Mouse (Mus musculus) intestine, embryonic 14.5 days (tissue): ENCODE measurements at regions not wholly inside any gene's neighbourhood (a gene's known extent, or its start where the extent isn't known, plus 50 kb on each side); places are given as distances from the start of the nearest gene placed in this dataset.
"Not testable (repeated sequence)": the region's sequence is repeated elsewhere in the genome, so short reads cannot be mapped to it uniquely, and the experiment has no call there.

Experiments used
- ATAC-seq: fragments of 200-750 bp; cut with Nextera tagmentation; replicated peaks from 2 replicates; pipeline ENCODE4 v1.8.0; 2017; ENCODE audit warnings: low read depth, moderate number of reproducible peaks, moderate TSS enrichment, moderate library complexity; ENCODE audit not compliant: low FRiP score, low TSS enrichment
- DNase-seq: peaks from one replicate; pipeline ENCODE4 v3.0.0-alpha.2; 2018; ENCODE audit warnings: low spot score
- H3K27ac ChIP-seq: fragments of 300-500 bp; sonication (generic); 2 replicates; pipeline ENCODE4 v1.5.1; 2014; ENCODE audit warnings: low read depth, mild to moderate bottlenecking, control low read depth
- H3K27me3 ChIP-seq: fragments of 300-500 bp; sonication (generic); replicated peaks from 2 replicates; pipeline ENCODE4 v1.6.1; 2014; ENCODE audit warnings: low read length, control low read depth; ENCODE audit not compliant: control insufficient read depth, insufficient read depth
- H3K36me3 ChIP-seq: fragments of 300-500 bp; sonication (generic); 2 replicates; pipeline ENCODE4 v1.6.1; 2014; ENCODE audit warnings: low read length, control low read depth; ENCODE audit not compliant: control insufficient read depth, insufficient read depth
- H3K4me1 ChIP-seq: fragments of 300-500 bp; sonication (generic); replicated peaks from 2 replicates; pipeline ENCODE4 v1.6.1; 2014; ENCODE audit warnings: low read length, control low read depth, mixed read lengths; ENCODE audit not compliant: control insufficient read depth, insufficient read depth
- H3K4me2 ChIP-seq: fragments of 300-500 bp; sonication (generic); 2 replicates; pipeline ENCODE4 v1.6.1; 2014; ENCODE audit warnings: low read length
- H3K4me3 ChIP-seq: fragments of 300-500 bp; sonication (generic); 2 replicates; pipeline ENCODE4 v1.5.1; 2014; ENCODE audit warnings: low read depth, low read length, control low read depth, mixed read lengths
- H3K9ac ChIP-seq: fragments of 300-500 bp; sonication (generic); 2 replicates; pipeline ENCODE4 v1.6.1; 2014; ENCODE audit warnings: mild to moderate bottlenecking, low read length
- H3K9me3 ChIP-seq: fragments of 300-500 bp; sonication (generic); 2 replicates; pipeline ENCODE4 v1.6.1; 2016; ENCODE audit warnings: low read length, control low read depth; ENCODE audit not compliant: control insufficient read depth
- WGBS: fragments of 180-500 bp; shearing (Covaris S2); extraction: QIAGEN DNeasy Blood & Tissue Kit; methylation state at CpG from one replicate; pipeline ENCODE4 v1.1.7; 2014; 5-methylcytosine and 5-hydroxymethylcytosine counted together

- H3K9ac ChIP-seq, result no peak overlapping the region
- H3K4me3 ChIP-seq, result no peak overlapping the region
- no peak overlapping the region for H3K4me2 ChIP-seq
- 0 out of 2 replicates have a peak, but pooled peaks cover 2% of the 10 kb centered on the region for H3K9me3 ChIP-seq
- no peak for ATAC-seq
- no peak overlapping the region for H3K27ac ChIP-seq
- H3K36me3 ChIP-seq, result no peaks in the 10 kb centered on the region
- WGBS, result 56% methylated on average over 9 of the region's 9 CpGs
- H3K4me1 ChIP-seq, result no peaks in the 10 kb centered on the region
- no peak for DNase-seq
- no peaks in the 10 kb centered on the region for H3K27me3 ChIP-seq
Observed at GRCm38 (mm10) chr5:142281997-142282396, 119.3 kb upstream of the Foxk1 start.

- H3K4me3 ChIP-seq, result no peak overlapping the region
Observed at GRCm38 (mm10) chr5:142287981-142288380, 113.3 kb upstream of the Foxk1 start.

GRCm38 (mm10) chr5:142291451-142291850 lies 109.8 kb upstream of the Foxk1 start:
- no peaks in the 10 kb centered on the region for H3K36me3 ChIP-seq
- DNase-seq, result no peak
- H3K9me3 ChIP-seq, result peaks cover 12% of the 10 kb centered on the region
- no peak for ATAC-seq
- H3K4me3 ChIP-seq, result no peak overlapping the region
- H3K4me2 ChIP-seq, result no peak overlapping the region
- H3K27me3 ChIP-seq, result no peaks in the 10 kb centered on the region
- H3K9ac ChIP-seq, result no peak overlapping the region
- 94% methylated on average over 10 of the region's 10 CpGs for WGBS
- H3K4me1 ChIP-seq, result no peaks in the 10 kb centered on the region
- H3K27ac ChIP-seq, result no peak overlapping the region

More at GRCm38 (mm10) chr5:142287981-142288380, 113.3 kb upstream of the Foxk1 start:
- WGBS, result 88% methylated on average over 2 of the region's 2 CpGs
- Histone ChIP-seq H3K4me2 (no peak overlapping the region), H3K27me3 (no peaks in the 10 kb centered on the region), H3K9ac (no peak overlapping the region), H3K27ac (no peak overlapping the region), H3K36me3 (no peaks in the 10 kb centered on the region), H3K4me1 (no peaks in the 10 kb centered on the region), H3K9me3 (peaks cover 12% of the 10 kb centered on the region)
- no peak for ATAC-seq
- no peak for DNase-seq

- not testable (repeated sequence) for H3K9ac ChIP-seq, H3K4me1 ChIP-seq, ATAC-seq, H3K4me2 ChIP-seq, H3K4me3 ChIP-seq, H3K27me3 ChIP-seq, H3K9me3 ChIP-seq, DNase-seq, H3K36me3 ChIP-seq, H3K27ac ChIP-seq
- WGBS, result 91% methylated on average over 2 of the region's 2 CpGs
Observed at GRCm38 (mm10) chr5:142296401-142296800, 104.9 kb upstream of the Foxk1 start.

- H3K9me3 ChIP-seq, result no peaks in the 10 kb centered on the region
- no peak overlapping the region for H3K4me3 ChIP-seq
- 87% methylated on average over 5 of the region's 5 CpGs for WGBS
- no peaks in the 10 kb centered on the region for H3K36me3 ChIP-seq
- ATAC-seq, result no peak
- H3K4me1 ChIP-seq, result no peaks in the 10 kb centered on the region
- H3K27me3 ChIP-seq, result no peaks in the 10 kb centered on the region
- DNase-seq, result no peak
- H3K4me2 ChIP-seq, result no peak overlapping the region
- no peak overlapping the region for H3K9ac ChIP-seq
- no peak overlapping the region for H3K27ac ChIP-seq
Observed at GRCm38 (mm10) chr5:142299621-142300020, 101.7 kb upstream of the Foxk1 start.

- Histone ChIP-seq H3K4me2 (no peak overlapping the region), H3K4me3 (no peak overlapping the region), H3K27ac (no peak overlapping the region), H3K4me1 (no peaks in the 10 kb centered on the region), H3K36me3 (no peaks in the 10 kb centered on the region), H3K27me3 (no peaks in the 10 kb centered on the region), H3K9ac (no peak overlapping the region), H3K9me3 (no peaks in the 10 kb centered on the region)
- DNase-seq (no peak), ATAC-seq (no peak)
- WGBS, result 96% methylated on average over 3 of the region's 3 CpGs
Observed at GRCm38 (mm10) chr5:142308511-142308910, 92.8 kb upstream of the Foxk1 start.

- Histone ChIP-seq H3K27ac (no peak overlapping the region), H3K4me2 (no peak overlapping the region), H3K9me3 (no peaks in the 10 kb centered on the region), H3K4me3 (no peak overlapping the region), H3K4me1 (no peaks in the 10 kb centered on the region), H3K9ac (no peak overlapping the region), H3K27me3 (no peaks in the 10 kb centered on the region), H3K36me3 (no peaks in the 10 kb centered on the region)
- ATAC-seq (no peak), DNase-seq (no peak)
- WGBS, result 39% methylated on average over 8 of the region's 8 CpGs
Observed at GRCm38 (mm10) chr5:142313944-142314343, 87.4 kb upstream of the Foxk1 start.

- Histone ChIP-seq H3K9me3 (no peaks in the 10 kb centered on the region), H3K4me2 (no peak overlapping the region), H3K4me1 (no peaks in the 10 kb centered on the region; the same call in 1 of the 2 replicates), H3K27ac (no peak overlapping the region), H3K4me3 (no peak overlapping the region), H3K27me3 (no peaks in the 10 kb centered on the region), H3K9ac (no peak overlapping the region), H3K36me3 (no peaks in the 10 kb centered on the region)
- DNase-seq (no peak), ATAC-seq (no peak)
- WGBS, result 69% methylated on average over 5 of the region's 5 CpGs
Observed at GRCm38 (mm10) chr5:142314466-142314865, 86.8 kb upstream of the Foxk1 start.

- Histone ChIP-seq H3K4me2 (no peak overlapping the region), H3K4me1 (no peaks in the 10 kb centered on the region; the same call in 1 of the 2 replicates), H3K9me3 (no peaks in the 10 kb centered on the region), H3K4me3 (no peak overlapping the region), H3K27me3 (no peaks in the 10 kb centered on the region), H3K27ac (no peak overlapping the region), H3K9ac (no peak overlapping the region), H3K36me3 (no peaks in the 10 kb centered on the region)
- DNase-seq, result peak; percentile 78
- peak; percentile 71 for ATAC-seq
- WGBS, result 7% methylated on average over 7 of the region's 7 CpGs
Observed at GRCm38 (mm10) chr5:142319268-142319667, 82.0 kb upstream of the Foxk1 start.
